Mouse (Mus musculus): Measurements from ENCODE around the gene Nol12. TPM values are rescaled to one million over a fixed set of nuclear protein-coding genes. Genes with fewer than 3 reads are reported as not detected.

The Nol12 gene
- polyA plus RNA-seq, 1 experiment from 2014 or later: 45.9 TPM

Small RNA genes within 50 kb of the gene (microRNA-seq; reads per million reads assigned to microRNA genes)
- gene Mir6955: not detected

Other genes with a start within 250 kb of the Nol12 start
- gene Elfn2, start 216.2 kb upstream of the Nol12 start, polyA plus RNA-seq (2014; fragmentation: Nextera tagmentation; extraction: Ambion mirVana): 0.10 TPM in 1 of 2 replicates, not detected in the other
- 15.7 and 16.9 TPM in 2 replicates for gene Mfng, start 161.5 kb upstream of the Nol12 start, polyA plus RNA-seq (2014; fragmentation: Nextera tagmentation; extraction: Ambion mirVana)
- gene Card10, start 131.9 kb upstream of the Nol12 start, polyA plus RNA-seq (2014; fragmentation: Nextera tagmentation; extraction: Ambion mirVana): 6.5 and 7.6 TPM in 2 replicates
- gene Cdc42ep1, start 92.3 kb upstream of the Nol12 start, polyA plus RNA-seq (2014; fragmentation: Nextera tagmentation; extraction: Ambion mirVana): 40.7 and 41.7 TPM in 2 replicates
- gene Lgals2, start 79.4 kb upstream of the Nol12 start, polyA plus RNA-seq (2014; fragmentation: Nextera tagmentation; extraction: Ambion mirVana): 30.0 and 39.7 TPM in 2 replicates
- 38.2 and 40.4 TPM in 2 replicates for gene Gga1, start 57.7 kb upstream of the Nol12 start, polyA plus RNA-seq (2014; fragmentation: Nextera tagmentation; extraction: Ambion mirVana)
- gene Gm49510, start 35.3 kb upstream of the Nol12 start, polyA plus RNA-seq (2014; fragmentation: Nextera tagmentation; extraction: Ambion mirVana): 0.21 TPM in 1 of 2 replicates, not detected in the other
- gene Sh3bp1, start 35.2 kb upstream of the Nol12 start, polyA plus RNA-seq (2014; fragmentation: Nextera tagmentation; extraction: Ambion mirVana): 43.5 and 51.4 TPM in 2 replicates
- 15.7 and 17.9 TPM in 2 replicates for gene Pdxp, start 21.0 kb upstream of the Nol12 start, polyA plus RNA-seq (2014; fragmentation: Nextera tagmentation; extraction: Ambion mirVana)
- gene Lgals1, start 8.2 kb upstream of the Nol12 start, polyA plus RNA-seq (2014; fragmentation: Nextera tagmentation; extraction: Ambion mirVana): 1,620 and 1,697 TPM in 2 replicates
- 50.2 TPM in 2 replicates for gene Triobp, start 12.8 kb downstream of the Nol12 start, polyA plus RNA-seq (2014; fragmentation: Nextera tagmentation; extraction: Ambion mirVana)
- 160 and 175 TPM in 2 replicates for gene H1f0, start 93.5 kb downstream of the Nol12 start, polyA plus RNA-seq (2014; fragmentation: Nextera tagmentation; extraction: Ambion mirVana)
- gene Galr3, start 107.0 kb downstream of the Nol12 start, polyA plus RNA-seq (2014; fragmentation: Nextera tagmentation; extraction: Ambion mirVana): 0.30 and 0.39 TPM in 2 replicates
- 42.7 and 44.1 TPM in 2 replicates for gene Ankrd54, start 128.0 kb downstream of the Nol12 start, polyA plus RNA-seq (2014; fragmentation: Nextera tagmentation; extraction: Ambion mirVana)
- 218 and 224 TPM in 2 replicates for gene Eif3l, start 140.2 kb downstream of the Nol12 start, polyA plus RNA-seq (2014; fragmentation: Nextera tagmentation; extraction: Ambion mirVana)
- 12.1 and 12.5 TPM in 2 replicates for gene Micall1, start 174.0 kb downstream of the Nol12 start, polyA plus RNA-seq (2014; fragmentation: Nextera tagmentation; extraction: Ambion mirVana)
- 367 and 376 TPM in 2 replicates for gene Polr2f, start 206.1 kb downstream of the Nol12 start, polyA plus RNA-seq (2014; fragmentation: Nextera tagmentation; extraction: Ambion mirVana)
- 8.7 TPM in 2 replicates for gene 1700088E04Rik, start 206.3 kb downstream of the Nol12 start, polyA plus RNA-seq (2014; fragmentation: Nextera tagmentation; extraction: Ambion mirVana)
- 16.8 TPM in 2 replicates for gene Sox10, start 230.3 kb downstream of the Nol12 start, polyA plus RNA-seq (2014; fragmentation: Nextera tagmentation; extraction: Ambion mirVana)